Mouse (Mus musculus): ENCODE results near the gene Lmf2.

Lmf2 gene

DNA sequence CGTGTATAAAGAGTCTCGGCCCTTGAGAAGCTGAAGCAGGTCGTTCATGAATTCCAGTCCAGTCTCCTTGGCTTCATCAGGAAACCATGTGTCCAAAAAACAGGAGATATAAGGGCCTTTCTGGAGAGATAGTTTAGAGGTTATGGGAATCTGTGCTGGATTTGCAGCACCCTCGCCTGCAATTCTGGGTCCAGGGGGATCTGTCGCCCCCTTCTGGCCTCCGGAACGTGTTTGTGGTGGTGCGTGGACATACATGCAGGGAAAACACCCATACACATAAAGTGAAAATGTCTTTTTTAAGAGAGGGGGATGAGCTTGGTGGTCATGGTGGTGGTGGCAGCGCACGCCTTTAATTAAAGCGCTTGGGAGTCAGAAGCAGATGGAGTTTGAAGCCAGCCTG, 39.3 kb downstream of the Lmf2 start:
- DNase-seq (ENCODE audit: low read depth, low spot score): no peak

DNA sequence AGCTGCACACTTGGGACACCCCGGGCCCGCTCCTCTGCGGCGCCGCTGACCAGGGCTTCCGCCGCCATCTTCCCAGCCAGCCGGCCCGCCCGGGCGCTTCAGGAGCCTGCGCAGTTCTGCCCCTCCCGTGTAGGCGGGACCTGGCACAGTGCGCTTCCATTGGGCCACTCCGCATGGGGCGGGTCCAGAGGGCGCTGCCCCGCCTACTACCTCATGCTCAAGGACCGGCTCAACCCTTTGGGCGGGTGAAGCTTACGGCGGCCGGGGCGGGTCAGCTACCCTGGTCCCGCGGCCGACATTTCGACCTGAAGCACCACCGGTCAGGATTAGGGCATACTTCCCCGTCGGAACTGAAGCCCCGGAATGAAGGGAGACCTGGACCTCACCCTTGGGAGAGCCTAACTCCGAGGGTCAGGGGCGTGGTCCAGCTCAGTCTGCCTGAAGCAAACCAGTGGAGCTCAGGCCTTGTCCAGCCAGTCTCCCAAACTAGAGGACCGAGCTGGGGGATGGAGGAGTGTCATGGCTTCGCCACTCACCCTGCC, 40.2 kb downstream of the Lmf2 start, which contains the start of gene Sbf1:
Sbf1 (minus strand) TSS at position 122 of the 542 bp plus-strand sequence.
- DNase-seq (ENCODE audit: low read depth, low spot score): peak; percentile 95

DNA sequence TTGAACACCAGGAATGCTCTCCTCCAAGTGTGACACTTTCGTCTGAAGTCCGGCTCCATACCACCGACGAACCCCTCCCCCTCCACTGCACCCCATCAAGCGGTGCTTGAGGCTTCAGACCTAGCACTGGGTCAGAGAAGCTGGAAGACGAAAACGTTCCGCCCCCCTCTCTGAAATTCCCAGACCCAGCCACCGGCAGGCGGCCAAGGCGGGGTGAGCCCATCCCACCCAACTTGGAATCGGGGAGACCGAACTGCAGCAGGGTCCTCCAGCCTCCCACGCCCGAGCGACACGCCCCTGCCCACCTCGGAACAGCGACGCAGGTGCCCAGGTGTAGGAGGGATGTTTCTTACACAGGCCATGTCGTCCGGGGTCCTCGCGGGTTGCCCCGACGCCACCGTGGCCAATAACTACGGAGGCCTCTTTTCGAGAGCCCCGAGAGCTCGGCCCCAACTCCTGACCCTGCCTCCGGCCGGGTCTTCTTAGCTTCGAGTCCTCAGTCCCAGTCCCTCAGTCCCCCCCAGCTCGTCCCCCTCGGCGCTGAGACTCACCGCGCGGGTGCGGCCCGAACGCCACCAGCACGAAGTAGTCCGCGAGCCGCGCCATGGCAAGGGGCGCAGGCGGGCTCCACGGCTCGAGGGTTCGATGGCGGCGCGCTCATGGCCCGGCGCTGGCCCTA, 40.8 kb downstream of the Lmf2 start:
- DNase-seq (ENCODE audit: low read depth, low spot score): no peak

DNA sequence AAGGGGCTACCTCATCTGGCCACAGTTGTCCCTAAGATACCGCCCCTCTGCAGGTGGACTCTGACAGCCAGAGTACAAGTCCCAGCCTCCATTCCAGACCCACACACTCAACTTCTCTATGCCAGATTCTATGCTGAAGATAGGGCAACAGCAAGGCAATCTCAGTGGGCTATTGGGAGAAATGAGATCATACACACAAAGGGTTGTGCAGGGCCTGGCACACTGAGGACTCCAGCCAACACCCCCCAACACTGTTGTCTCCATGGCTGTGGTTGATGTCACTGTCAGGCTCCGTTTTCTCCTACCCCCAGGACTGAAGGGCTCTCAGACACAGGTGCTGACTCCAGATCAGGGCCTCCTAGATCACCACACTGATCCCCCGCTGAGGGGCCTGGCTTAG, 41.4 kb downstream of the Lmf2 start:
- no peak for DNase-seq (ENCODE audit: low read depth, low spot score)

DNA sequence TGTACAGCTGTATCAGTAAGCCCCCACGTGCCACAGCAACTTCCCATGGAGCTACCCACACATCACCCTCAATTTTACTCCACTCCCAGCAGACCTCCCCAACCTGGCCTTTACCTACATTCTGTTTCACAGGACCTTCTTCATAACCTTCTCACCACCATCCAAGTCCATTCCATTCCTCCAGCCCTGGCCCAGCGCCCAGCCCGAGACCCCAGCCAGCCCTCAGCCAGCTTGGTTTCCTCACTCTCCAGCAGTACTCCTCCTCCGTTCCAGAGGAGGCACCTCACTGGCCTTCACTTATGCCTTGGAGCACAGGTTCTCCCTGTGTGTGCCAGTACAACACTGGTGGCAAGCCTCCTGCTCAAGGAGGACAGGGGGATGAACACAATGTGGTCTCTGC, 42.1 kb downstream of the Lmf2 start:
- DNase-seq (ENCODE audit: low read depth, low spot score): no peak

DNA sequence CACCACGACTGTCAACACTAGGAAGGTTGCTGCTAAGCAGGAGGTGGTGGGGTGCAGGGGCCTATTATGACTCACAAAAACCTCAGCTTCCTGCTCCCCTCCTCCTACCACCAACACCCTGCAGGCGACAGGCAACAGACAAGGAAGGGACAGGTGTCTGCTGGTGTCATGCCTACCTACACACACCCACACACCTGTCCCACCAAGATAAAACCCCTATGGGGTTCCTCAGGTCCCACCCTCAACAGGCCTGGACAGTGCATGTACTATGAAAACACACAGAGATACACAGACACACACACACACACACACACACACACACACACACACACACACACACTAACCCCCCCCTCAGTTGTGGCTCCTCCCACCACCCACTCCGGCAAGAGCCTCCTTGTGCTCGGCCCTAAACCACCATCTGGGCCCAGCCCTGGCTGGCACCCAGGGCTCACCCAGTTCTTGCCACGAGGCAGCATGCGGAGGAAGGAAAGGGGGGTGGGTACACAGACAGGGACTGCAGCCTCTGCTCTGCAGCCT, 45.4 kb downstream of the Lmf2 start:
- peak; percentile 85 for DNase-seq (ENCODE audit: low read depth, low spot score)

DNA sequence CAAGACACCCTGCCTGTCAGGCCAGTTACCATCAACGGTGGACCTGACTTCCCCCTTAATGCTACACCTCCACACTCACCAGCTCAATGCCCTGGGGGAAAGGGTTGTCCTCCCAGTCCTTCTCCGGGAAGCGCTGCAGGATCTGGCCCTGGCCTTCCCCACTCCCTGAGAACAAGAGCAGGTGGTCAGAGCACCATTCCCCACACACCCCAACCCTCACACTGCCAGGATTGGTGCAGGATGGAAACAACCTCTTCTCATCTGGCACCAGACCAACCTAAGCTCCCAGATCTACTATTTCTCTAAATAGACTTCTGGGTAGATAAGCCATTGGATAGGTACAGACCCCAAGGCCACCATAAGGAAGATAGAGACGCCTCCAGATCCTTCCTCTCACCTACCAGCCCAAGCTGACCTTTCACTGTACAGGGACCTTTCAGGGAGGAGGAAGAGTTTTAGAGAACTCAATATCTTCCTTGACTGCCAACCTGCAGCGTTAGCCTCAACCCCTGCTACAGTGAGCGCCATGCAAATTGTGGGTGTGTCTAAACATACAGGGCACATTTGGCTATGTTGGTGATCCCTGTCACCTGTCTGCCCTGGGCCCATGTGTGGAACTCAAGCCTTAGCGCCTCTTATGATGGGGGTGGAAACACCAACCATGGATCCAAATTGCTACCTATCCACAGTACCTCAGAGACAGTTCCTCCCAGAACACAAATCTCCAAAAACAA, 46.9 kb downstream of the Lmf2 start:
- no peak for DNase-seq (ENCODE audit: low read depth, low spot score)

DNA sequence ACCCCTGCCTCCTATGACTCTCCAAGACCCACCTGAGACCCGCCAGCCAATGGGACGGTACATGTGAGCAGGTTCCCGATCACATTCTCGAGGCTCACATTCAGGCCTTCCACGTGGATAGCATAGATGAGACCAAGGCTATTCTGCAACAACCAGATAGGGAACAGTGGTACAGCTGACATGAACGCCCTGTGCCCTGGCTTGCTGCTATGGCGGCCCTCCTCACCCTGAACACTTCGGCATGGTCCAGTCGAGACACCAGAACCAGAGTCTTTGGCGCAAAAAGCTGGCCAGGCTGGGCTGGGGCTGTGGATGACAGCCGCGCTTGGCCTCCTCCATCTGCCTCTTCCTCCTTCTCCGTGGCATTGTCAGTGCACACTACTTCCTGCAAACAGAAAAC, 48.0 kb downstream of the Lmf2 start:
- no peak for DNase-seq (ENCODE audit: low read depth, low spot score)

DNA sequence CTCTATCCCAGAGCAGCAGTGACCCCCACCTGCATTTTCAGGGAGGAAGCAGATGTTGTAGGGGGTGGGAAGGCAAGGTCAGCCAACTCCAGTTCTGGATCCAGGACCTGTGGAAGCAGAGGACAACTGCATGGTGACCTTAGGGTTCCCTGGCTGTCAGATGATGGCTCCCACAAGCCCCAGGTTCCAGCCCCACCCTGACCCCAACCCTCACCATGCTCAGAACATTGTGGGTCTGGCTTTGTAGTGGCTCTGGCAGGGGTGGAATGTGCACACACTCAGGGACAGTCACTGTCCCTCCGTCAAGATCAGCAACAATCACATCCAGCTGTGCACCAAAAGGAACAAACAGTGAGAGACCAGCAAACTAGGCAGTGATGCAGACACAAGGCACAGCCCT, 49.5 kb downstream of the Lmf2 start:
- no peak for DNase-seq (ENCODE audit: low read depth, low spot score)
